Mouse (Mus musculus) kidney, adult 11 months (tissue): ENCODE results near the gene Ndufb10.
A peak's percentile ranks its signal among the peaks of the same experiment; 100 is the strongest.

Experiments used
- DNase-seq: peaks from one replicate; pipeline ENCODE4 v3.0.0; 2022

Ndufb10 gene

GRCm38 (mm10) chr17:24724184-24724583, at the start of gene Ndufb10:
Ndufb10 (minus strand) TSS chr17:24724478.
- peak; percentile 94 for DNase-seq

- DNase-seq, result no peak
Measured at GRCm38 (mm10) chr17:24773241-24773640, 49.0 kb upstream of the Ndufb10 start.

DNA sequence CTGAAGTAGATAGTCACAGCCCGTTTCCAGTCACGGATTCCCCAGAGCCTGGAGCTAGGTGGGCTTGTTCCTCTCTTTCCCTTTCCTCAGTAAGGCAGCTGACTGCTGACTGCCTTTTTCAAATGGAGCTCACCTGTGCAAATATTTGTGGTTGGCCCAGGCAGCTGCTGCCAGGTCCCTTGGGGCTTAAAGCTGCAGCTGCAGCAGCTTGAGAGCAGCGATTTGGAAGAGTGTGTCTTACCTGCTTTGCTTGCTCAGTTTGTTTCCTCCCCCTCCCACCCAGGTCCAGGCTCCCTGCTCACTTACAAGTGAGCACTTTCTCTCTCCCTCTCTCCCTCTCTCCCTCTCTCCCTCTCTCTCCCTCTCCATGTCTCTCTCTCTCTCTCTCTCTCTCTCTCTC, 44.9 kb upstream of the Ndufb10 start:
- no peak for DNase-seq

GRCm38 (mm10) chr17:24766266-24766875, 42.1 kb upstream of the Ndufb10 start:
- peak; percentile 61 for DNase-seq

GRCm38 (mm10) chr17:24765016-24765905, 41.0 kb upstream of the Ndufb10 start:
- no peak for DNase-seq

DNA sequence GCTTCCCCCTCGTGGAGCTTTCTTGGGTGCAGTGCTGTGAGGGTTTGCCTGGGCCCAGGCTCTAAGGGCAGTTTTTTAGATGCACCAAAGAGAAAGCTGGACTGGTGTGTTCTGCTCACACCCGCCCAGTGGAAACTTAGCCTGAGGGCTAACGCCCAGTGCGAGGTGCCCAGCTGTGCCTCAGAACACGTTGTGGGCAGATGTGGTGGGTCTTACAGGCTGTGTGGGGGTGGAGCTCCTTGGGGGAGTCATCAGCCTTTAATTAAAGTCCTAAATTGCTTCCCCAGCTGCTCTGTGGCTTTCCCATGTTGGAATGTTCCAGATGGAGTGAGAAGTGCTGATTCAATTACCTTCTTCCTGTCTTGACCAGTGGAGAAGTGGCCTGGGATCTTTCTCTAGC, 36.8 kb upstream of the Ndufb10 start:
- DNase-seq, result no peak

GRCm38 (mm10) chr17:24757394-24757793, 33.1 kb upstream of the Ndufb10 start:
- DNase-seq, result no peak

DNA sequence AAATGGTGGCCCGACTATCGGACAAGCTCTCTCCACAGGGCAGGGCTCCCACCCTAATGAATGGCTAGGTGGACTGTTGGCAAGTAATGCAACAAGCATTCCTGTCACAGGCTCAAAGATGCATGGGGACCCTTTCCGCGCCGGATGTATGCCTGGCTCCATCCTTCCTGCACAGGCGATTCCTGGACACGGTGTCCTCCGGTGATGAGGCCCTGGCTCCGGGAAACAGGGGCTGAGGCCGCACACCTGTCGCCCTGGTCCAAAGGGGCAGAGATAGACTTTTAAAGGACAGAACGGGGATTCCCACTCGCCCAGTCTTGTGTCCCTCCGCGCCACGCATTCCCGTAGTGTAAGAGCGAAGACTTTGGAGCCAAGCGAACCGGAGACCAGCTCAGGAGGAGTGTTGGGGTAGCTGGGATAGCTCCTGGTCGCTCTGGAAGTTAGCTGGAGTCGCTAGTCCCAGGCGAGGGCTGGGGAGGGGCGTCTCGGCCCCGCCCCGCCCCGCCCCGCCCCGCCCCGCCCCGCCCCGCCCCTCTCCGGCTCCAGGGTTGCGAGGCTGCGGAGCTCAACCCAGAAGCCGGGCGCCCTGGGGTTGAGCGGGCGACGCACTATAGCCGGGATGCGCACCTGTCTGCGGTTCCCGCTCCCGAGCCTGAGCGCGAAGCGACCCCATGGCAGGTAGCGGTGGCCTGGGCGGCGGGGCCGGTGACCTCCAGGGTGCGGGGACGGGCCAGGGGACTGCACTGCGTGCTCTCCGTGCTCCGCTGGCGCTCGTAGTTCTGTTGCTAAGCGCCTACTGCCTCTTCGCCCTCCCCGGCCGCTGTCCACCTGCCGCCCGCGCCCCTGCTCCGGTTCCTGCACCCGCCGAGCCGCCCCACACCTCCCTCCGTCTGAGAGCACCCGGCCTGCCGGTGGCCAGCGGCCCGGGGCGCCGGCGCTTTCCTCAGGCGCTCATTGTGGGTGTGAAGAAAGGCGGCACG, 28.4 kb upstream of the Ndufb10 start, which contains the start of gene Hs3st6:
Gene Hs3st6 (plus strand): TSS at position 574 of the 980 bp plus-strand sequence.
- DNase-seq, result no peak

- no peak for DNase-seq
Measured at GRCm38 (mm10) chr17:24751528-24751927, 27.2 kb upstream of the Ndufb10 start.

DNA sequence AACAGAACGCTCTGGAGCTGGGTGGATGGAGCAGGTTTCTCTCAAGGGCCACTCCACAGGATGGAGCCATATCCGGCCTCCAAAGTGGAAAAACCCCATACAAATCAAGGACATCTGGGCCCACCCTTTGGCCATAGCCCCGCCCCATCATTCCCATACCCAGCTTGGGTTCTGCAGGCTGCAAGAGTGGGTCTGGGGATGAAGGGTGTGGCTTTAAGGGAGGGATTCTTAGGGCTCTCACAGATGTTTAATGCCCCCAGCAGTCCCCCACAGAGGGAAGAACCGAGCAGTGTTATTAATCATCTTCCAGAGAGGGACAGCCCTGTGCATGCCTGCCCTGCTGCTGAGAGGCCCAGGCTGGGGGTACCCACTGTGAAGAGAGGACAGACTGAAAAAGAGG, 22.7 kb upstream of the Ndufb10 start:
- no peak for DNase-seq

GRCm38 (mm10) chr17:24745526-24746497, 21.5 kb upstream of the Ndufb10 start:
- peak; percentile 75 for DNase-seq

GRCm38 (mm10) chr17:24744381-24744780, 20.1 kb upstream of the Ndufb10 start:
- no peak for DNase-seq

- DNase-seq, result no peak
Measured at GRCm38 (mm10) chr17:24743896-24744295, 19.6 kb upstream of the Ndufb10 start.

- no peak for DNase-seq
Measured at GRCm38 (mm10) chr17:24742307-24742706, 18.0 kb upstream of the Ndufb10 start.

GRCm38 (mm10) chr17:24739926-24740325, 15.6 kb upstream of the Ndufb10 start:
- no peak for DNase-seq

DNA sequence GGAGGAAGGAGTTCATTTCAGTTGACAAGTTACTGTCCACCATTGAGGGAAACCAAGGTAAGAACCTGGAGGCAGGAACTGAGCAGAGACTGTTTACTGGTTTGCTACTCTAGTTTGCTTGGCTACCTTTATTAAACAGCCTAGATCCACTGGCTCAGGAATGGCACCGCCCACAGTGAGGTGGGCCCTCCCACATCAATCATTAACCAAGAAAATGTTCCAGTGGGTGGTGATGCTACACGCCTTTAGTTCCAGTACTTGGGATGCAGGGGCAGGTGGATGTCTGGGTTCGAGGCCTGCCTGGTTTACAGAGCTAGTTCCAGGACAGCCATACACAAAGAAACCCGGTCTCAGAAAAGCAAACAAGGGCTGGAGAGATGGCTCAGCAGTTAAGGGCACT, 14.0 kb upstream of the Ndufb10 start:
- peak; percentile 81 for DNase-seq

GRCm38 (mm10) chr17:24737135-24737810, 13.0 kb upstream of the Ndufb10 start:
- peak; percentile 68 for DNase-seq

DNA sequence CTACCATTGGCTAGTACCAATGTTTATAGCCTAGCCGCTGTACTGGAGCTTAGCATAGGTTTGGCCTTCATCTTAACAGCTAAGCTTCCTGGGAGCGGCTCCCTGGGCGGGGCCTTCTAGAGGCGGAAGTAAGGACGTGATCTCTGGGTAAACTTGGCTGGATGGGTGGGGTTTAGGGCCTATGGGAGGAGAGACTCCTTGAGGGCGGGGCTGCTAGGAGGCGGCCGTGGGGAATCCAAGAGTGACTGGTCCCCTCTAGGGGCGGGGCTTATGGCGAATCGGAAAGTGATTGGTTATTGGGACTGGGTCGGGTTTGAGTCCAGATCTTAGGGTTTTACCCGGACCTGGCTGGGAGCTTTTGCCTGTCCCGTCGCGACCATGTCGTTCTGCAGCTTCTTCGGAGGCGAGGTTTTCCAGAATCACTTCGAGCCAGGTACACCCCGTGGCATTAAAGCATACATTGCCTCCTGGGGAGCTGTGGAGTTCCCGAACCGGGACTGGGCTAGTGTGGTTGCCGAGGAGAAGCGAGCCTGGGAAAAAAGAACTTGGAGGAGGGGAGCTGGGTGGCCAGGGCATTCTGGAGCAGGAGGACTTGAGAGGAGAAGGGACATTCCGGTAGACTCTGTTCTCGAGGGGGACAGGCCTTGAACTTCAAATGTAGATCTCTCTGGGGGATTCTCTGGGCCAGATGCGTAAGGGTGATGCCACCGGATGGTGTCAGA, 12.2 kb upstream of the Ndufb10 start, which contains the start of gene Msrb1:
Gene Msrb1 (plus strand): TSS at position 313 of the 722 bp plus-strand sequence.
- DNase-seq, result peak; percentile 99

- no peak for DNase-seq
Measured at GRCm38 (mm10) chr17:24735446-24735845, 11.2 kb upstream of the Ndufb10 start.

- DNase-seq, result no peak
Measured at GRCm38 (mm10) chr17:24734513-24734912, 10.2 kb upstream of the Ndufb10 start.
